Mouse (Mus musculus): ENCODE measurements around the gene Gm10272.

DNA sequence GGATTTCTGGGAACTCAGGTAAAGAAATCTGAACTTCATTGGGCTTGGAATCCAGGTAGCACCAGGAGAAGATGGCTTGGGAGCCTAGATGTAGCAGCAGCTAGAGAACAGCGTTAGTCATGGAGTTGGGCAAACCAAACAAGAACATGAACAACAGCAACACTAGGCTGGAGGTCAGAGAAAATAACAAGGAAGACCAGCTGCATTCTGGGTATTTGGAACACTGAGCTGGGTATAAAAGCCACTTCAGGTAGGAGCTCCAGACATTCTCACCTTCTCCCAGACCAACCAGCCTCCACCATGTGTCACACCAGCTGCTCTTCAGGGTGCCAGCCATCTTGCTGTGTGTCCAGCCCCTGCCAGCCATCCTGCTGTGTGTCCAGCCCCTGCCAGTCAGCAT lies at the start of gene Gm10272:
- TF ChIP-seq TCF12 (IDR thresholded peaks at IDR 0.05; ENCODE audit: low read depth, low read length) (no peak), EP300 (IDR thresholded peaks at IDR 0.05; ENCODE audit: low read depth in 1 of 2, low read length in 2 of 2) (no peak), MYC (IDR thresholded peaks at IDR 0.05; ENCODE audit: low read depth, low read length) (no peak), SIN3A (IDR thresholded peaks at IDR 0.05; ENCODE audit: low read length) (no peak), ZC3H11A (IDR thresholded peaks at IDR 0.05; ENCODE audit: low read depth, low read length) (no peak), E2F4 (IDR thresholded peaks at IDR 0.05; ENCODE audit: borderline replicate concordance, low read depth, low read length) (no peak)
